Mouse (Mus musculus) megakaryocyte progenitor cell, adult 5-6 weeks (primary cell): ENCODE measurements at regions not wholly inside any gene's neighbourhood (a gene's known extent, or its start where the extent isn't known, plus 50 kb on each side); places are given as distances from the start of the nearest gene placed in this dataset.

Source experiments
- ATAC-seq: replicated peaks from 2 replicates; pipeline ENCODE4 v1.8.0; 2016; ENCODE audit warnings: mild to moderate bottlenecking, moderate TSS enrichment, inconsistent platforms; ENCODE audit not compliant: poor library complexity

- no peak for ATAC-seq
Measured at GRCm38 (mm10) chr11:86881710-86882109, 74.2 kb upstream of the Dhx40 start.

- no peak for ATAC-seq
Measured at GRCm38 (mm10) chr11:86879356-86879905, 71.9 kb upstream of the Dhx40 start.

GRCm38 (mm10) chr11:86878327-86879065, 71.0 kb upstream of the Dhx40 start:
- no peak for ATAC-seq

- ATAC-seq = no peak
Measured at GRCm38 (mm10) chr11:86876509-86876908, 69.0 kb upstream of the Dhx40 start.

GRCm38 (mm10) chr11:86875738-86876137, 68.2 kb upstream of the Dhx40 start:
- no peak for ATAC-seq

- ATAC-seq = no peak
Measured at GRCm38 (mm10) chr11:86874666-86875295, 67.2 kb upstream of the Dhx40 start.

- ATAC-seq = no peak
Measured at GRCm38 (mm10) chr11:86873406-86873700, 65.8 kb upstream of the Dhx40 start.

- peak; percentile 37; the same call in 1 of the 2 replicates for ATAC-seq
Measured at GRCm38 (mm10) chr11:86872537-86873405, 65.2 kb upstream of the Dhx40 start.

GRCm38 (mm10) chr11:86871782-86872181, 64.2 kb upstream of the Dhx40 start:
- no peak for ATAC-seq

GRCm38 (mm10) chr11:86870486-86871165, 63.1 kb upstream of the Dhx40 start:
- no peak for ATAC-seq

- no peak for ATAC-seq
Measured at GRCm38 (mm10) chr11:86866931-86867330, 59.4 kb upstream of the Dhx40 start.

GRCm38 (mm10) chr11:86859864-86860528, 52.5 kb upstream of the Dhx40 start:
- no peak for ATAC-seq

- ATAC-seq = no peak
Measured at GRCm38 (mm10) chr11:86859236-86859817, 51.8 kb upstream of the Dhx40 start.

- no peak for ATAC-seq
Measured at GRCm38 (mm10) chr11:86858211-86858610, 50.7 kb upstream of the Dhx40 start.
